Mouse (Mus musculus) heart, postnatal 14 days (tissue): ENCODE measurements around the gene Itga2b. TPM values are rescaled to one million over a fixed set of nuclear protein-coding genes. Genes with fewer than 3 reads are reported as not detected.
A peak's percentile ranks its signal among the peaks of the same experiment; 100 is the strongest.

ENCODE experiments used
- DNase-seq, 2 experiments: peaks; one replicate each; pipeline ENCODE4 v3.0.0; 2021 to 2022
- intact Hi-C: fragments of 180-260 bp; cut with DNase I; formaldehyde crosslinking; loops from one replicate; pipeline ENCODE4 v1.15.1; 2025
- total RNA-seq, 2 experiments: library from RNA; stranded (reverse); gene quantifications; 2 replicates each; pipeline ENCODE4 v1.2.3; 2021

Gene Itga2b
- total RNA-seq, 2 experiments from 2014 or later, result 3.1 to 3.3 TPM

- DNase-seq, result peak; percentile 83 to 90
- intact Hi-C loops, result no loop called here
Measured at GRCm38 (mm10) chr11:102438212-102439092, 31.5 kb downstream of the Itga2b start.

- DNase-seq, result peak; percentile 65 to 75
- intact Hi-C loops, result no loop called here
Measured at GRCm38 (mm10) chr11:102437120-102438061, 32.5 kb downstream of the Itga2b start.

GRCm38 (mm10) chr11:102436471-102436790, 33.5 kb downstream of the Itga2b start:
- intact Hi-C loops, result no loop called here

GRCm38 (mm10) chr11:102435754-102436470, 34.0 kb downstream of the Itga2b start:
- intact Hi-C loops, result no loop called here

More at GRCm38 (mm10) chr11:102436471-102436790, 33.5 kb downstream of the Itga2b start:
- no peak for DNase-seq

GRCm38 (mm10) chr11:102434816-102435705, 34.9 kb downstream of the Itga2b start:
- DNase-seq, result no peak
- intact Hi-C loops, result no loop called here

More at GRCm38 (mm10) chr11:102435754-102436470, 34.0 kb downstream of the Itga2b start:
- peak in 1 of 2 experiments; percentile 65 for DNase-seq

GRCm38 (mm10) chr11:102434406-102434805, 35.5 kb downstream of the Itga2b start:
- peak; percentile 85 to 94 for DNase-seq
- intact Hi-C loops, result no loop called here

- DNase-seq, result no peak
- intact Hi-C loops, result no loop called here
Measured at GRCm38 (mm10) chr11:102433866-102434265, 36.1 kb downstream of the Itga2b start.

GRCm38 (mm10) chr11:102432896-102433295, 37.0 kb downstream of the Itga2b start:
- DNase-seq, result peak; percentile 70 to 82
- intact Hi-C loops, result no loop called here

GRCm38 (mm10) chr11:102432115-102432843, 37.6 kb downstream of the Itga2b start:
- intact Hi-C loops, result no loop called here
- peak in 1 of 2 experiments; percentile 38 for DNase-seq

GRCm38 (mm10) chr11:102431728-102432114, 38.2 kb downstream of the Itga2b start:
- intact Hi-C loops, result loop anchor here (2.0 kb wide), 2 partner anchors 21 to 123 kb away; no protein-coding TSS in a partner anchor

GRCm38 (mm10) chr11:102431018-102431645, 38.8 kb downstream of the Itga2b start:
- intact Hi-C loops, result loop anchor here (2.0 kb wide), 2 partner anchors 20 to 122 kb away; no protein-coding TSS in a partner anchor
- peak; percentile 79 to 86 for DNase-seq

More at GRCm38 (mm10) chr11:102431728-102432114, 38.2 kb downstream of the Itga2b start:
- no peak for DNase-seq

GRCm38 (mm10) chr11:102430121-102431017, 39.6 kb downstream of the Itga2b start, which contains the start of gene Grn:
Gene Grn, plus strand, starts transcription at chr11:102430315.
- peak; percentile 87 to 89 for DNase-seq
- intact Hi-C loops, result loop anchor here (2.0 kb wide), 2 partner anchors 20 to 122 kb away; no protein-coding TSS in a partner anchor

- no peak for DNase-seq
- intact Hi-C loops, result no loop called here
Measured at GRCm38 (mm10) chr11:102429551-102429950, 40.4 kb downstream of the Itga2b start.

GRCm38 (mm10) chr11:102428981-102429540, 40.9 kb downstream of the Itga2b start:
- intact Hi-C loops, result no loop called here

GRCm38 (mm10) chr11:102425555-102426316, 44.2 kb downstream of the Itga2b start:
- intact Hi-C loops, result no loop called here

More at GRCm38 (mm10) chr11:102428981-102429540, 40.9 kb downstream of the Itga2b start:
- DNase-seq, result no peak

GRCm38 (mm10) chr11:102424666-102425065, 45.3 kb downstream of the Itga2b start:
- no peak for DNase-seq
- intact Hi-C loops, result no loop called here

More at GRCm38 (mm10) chr11:102425555-102426316, 44.2 kb downstream of the Itga2b start:
- no peak for DNase-seq
